Mouse (Mus musculus): ENCODE results near the gene Nfe2.

DNA sequence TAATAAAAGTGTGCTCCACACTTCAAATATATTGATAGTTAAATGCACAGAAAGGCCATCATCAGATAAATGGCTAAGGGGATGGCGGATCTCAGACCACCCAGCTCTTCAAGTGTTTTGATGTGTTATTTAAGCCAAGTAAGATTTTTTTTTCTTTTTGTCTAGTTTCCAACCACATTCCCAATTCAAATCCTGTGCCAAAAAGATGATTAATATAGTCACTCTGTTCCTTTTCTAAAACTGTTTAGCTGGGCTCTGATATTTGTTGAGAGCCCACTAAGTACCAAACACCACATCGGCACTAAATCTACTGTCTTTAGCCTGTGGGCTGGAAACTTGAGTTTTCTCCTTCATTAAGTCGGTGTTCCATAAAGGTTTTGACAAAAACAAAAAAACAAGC is 31.2 kb downstream of the Nfe2 start:
- TF ChIP-seq CTCF (IDR thresholded peaks at IDR 0.05; ENCODE audit: low read depth) = no peak
- TF ChIP-seq EP300 (IDR thresholded peaks at IDR 0.05; ENCODE audit: low read depth) = no peak

Measured in liver, embryonic 14.5 days (tissue).